Mouse (Mus musculus) spleen, adult 18-20 months (tissue): ENCODE results near the gene Erf.

Source experiments
- DNase-seq, 2 experiments: peaks; one replicate each; pipeline ENCODE4 v3.0.0; 2022; ENCODE audit warnings: mixed read lengths in 2 of 2

Erf gene

GRCm38 (mm10) chr7:25279861-25280791 lies 29.6 kb upstream of the Erf start:
- no peak for DNase-seq

- DNase-seq: peak; percentile 80 to 85
Measured at GRCm38 (mm10) chr7:25279076-25279860, 28.7 kb upstream of the Erf start.

- DNase-seq: peak; percentile 74 to 84
Measured at GRCm38 (mm10) chr7:25278341-25279075, 27.9 kb upstream of the Erf start.

GRCm38 (mm10) chr7:25277998-25278340 lies 27.4 kb upstream of the Erf start:
- no peak for DNase-seq

- DNase-seq: no peak
Measured at GRCm38 (mm10) chr7:25277405-25277804, 26.8 kb upstream of the Erf start.

GRCm38 (mm10) chr7:25275555-25276298 lies 25.2 kb upstream of the Erf start:
- no peak for DNase-seq

GRCm38 (mm10) chr7:25274996-25275395 lies 24.4 kb upstream of the Erf start:
- no peak for DNase-seq

- no peak for DNase-seq
Measured at GRCm38 (mm10) chr7:25274571-25274970, 24.0 kb upstream of the Erf start.

GRCm38 (mm10) chr7:25273259-25274241 lies 23.0 kb upstream of the Erf start:
- no peak for DNase-seq

- no peak for DNase-seq
Measured at GRCm38 (mm10) chr7:25272445-25273258, 22.1 kb upstream of the Erf start.

- no peak for DNase-seq
Measured at GRCm38 (mm10) chr7:25271651-25272444, 21.3 kb upstream of the Erf start.

GRCm38 (mm10) chr7:25270652-25271633 lies 20.4 kb upstream of the Erf start:
- peak in 1 of 2 experiments; percentile 10 for DNase-seq

GRCm38 (mm10) chr7:25269545-25270271 lies 19.1 kb upstream of the Erf start:
- DNase-seq: peak; percentile 28 to 50

GRCm38 (mm10) chr7:25269029-25269428 lies 18.5 kb upstream of the Erf start:
- peak in 1 of 2 experiments; percentile 30 for DNase-seq

- no peak for DNase-seq
Measured at GRCm38 (mm10) chr7:25268588-25268987, 18.0 kb upstream of the Erf start.

- peak; percentile 94 to 98 for DNase-seq
Measured at GRCm38 (mm10) chr7:25267751-25268463, 17.3 kb upstream of the Erf start.
